Mouse (Mus musculus) limb, embryonic 15.5 days (tissue): ENCODE measurements around the gene 2010111I01Rik. TPM values are rescaled to one million over a fixed set of nuclear protein-coding genes. Genes with fewer than 3 reads are reported as not detected.

ENCODE experiments used
- ATAC-seq: fragments of 200-750 bp; cut with Nextera tagmentation; 2 replicates; pipeline ENCODE4 v1.8.0; 2017; ENCODE audit warnings: low read depth, moderate TSS enrichment; ENCODE audit not compliant: insufficient number of reproducible peaks, low FRiP score, low TSS enrichment
- H3K27ac ChIP-seq: fragments of 300-500 bp; sonication (generic); 2 replicates; pipeline ENCODE4 v1.5.1; 2015; ENCODE audit warnings: moderate library complexity, mild to moderate bottlenecking, inconsistent platforms
- H3K27me3 ChIP-seq: fragments of 300-500 bp; sonication (generic); 2 replicates; pipeline ENCODE4 v1.6.1; 2015; ENCODE audit warnings: inconsistent platforms
- H3K36me3 ChIP-seq: fragments of 300-500 bp; sonication (generic); 2 replicates; pipeline ENCODE4 v1.6.1; 2015; ENCODE audit warnings: inconsistent platforms
- H3K4me1 ChIP-seq: fragments of 300-500 bp; sonication (generic); 2 replicates; pipeline ENCODE4 v1.6.1; 2015; ENCODE audit warnings: inconsistent platforms
- H3K4me2 ChIP-seq: fragments of 300-500 bp; sonication (generic); 2 replicates; pipeline ENCODE4 v1.6.1; 2015; ENCODE audit warnings: mild to moderate bottlenecking, inconsistent platforms
- H3K4me3 ChIP-seq: fragments of 300-500 bp; sonication (generic); 2 replicates; pipeline ENCODE4 v1.5.1; 2015; ENCODE audit warnings: mild to moderate bottlenecking, inconsistent platforms
- H3K9ac ChIP-seq: fragments of 300-500 bp; sonication (generic); 2 replicates; pipeline ENCODE4 v1.6.1; 2015; ENCODE audit warnings: inconsistent platforms
- H3K9me3 ChIP-seq: fragments of 300-500 bp; sonication (generic); 2 replicates; pipeline ENCODE4 v1.6.1; 2016; ENCODE audit warnings: inconsistent platforms
- WGBS: fragments of 180-500 bp; shearing (Covaris S2); methylation state at CpG from one replicate; pipeline ENCODE4 v1.1.7; 2015; 5-methylcytosine and 5-hydroxymethylcytosine counted together
- polyA plus RNA-seq: library from polyadenylated mRNA; unstranded; fragments of >200 nt; fragmentation: Nextera tagmentation; extraction: Ambion mirVana; gene quantifications from 2 replicates; pipeline ENCODE4 v1.2.1, GENCODE M21; 2015

2010111I01Rik gene
- polyA plus RNA-seq, 1 experiment from 2014 or later, result 240 TPM

DNA sequence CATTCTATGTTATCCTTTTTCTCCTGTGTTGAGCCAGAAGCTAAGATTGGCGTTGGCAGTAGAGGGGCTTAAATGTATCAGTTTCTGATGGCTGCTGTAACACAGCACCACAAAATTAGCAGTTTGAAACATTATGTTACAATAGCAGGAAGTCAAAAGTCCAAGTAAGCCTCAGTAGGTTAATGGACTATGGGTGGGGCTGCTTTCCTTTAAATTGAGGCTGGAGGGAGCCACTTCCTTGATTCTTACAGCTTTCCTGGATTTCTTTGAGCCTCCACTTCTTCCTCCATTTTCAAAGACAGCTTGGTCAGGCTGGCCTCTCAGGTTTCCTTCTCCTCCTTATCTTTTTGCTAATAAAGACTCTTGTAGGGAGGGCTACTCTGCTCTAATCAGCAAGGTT is 304.1 kb downstream of the 2010111I01Rik start:
- ATAC-seq, result no peak
- H3K4me1 ChIP-seq, result peaks cover 62% of the 10 kb centered on the region
- H3K4me3 ChIP-seq, result no peak overlapping the region
- WGBS, result 35% methylated on average over 1 of the region's 1 CpGs
- H3K27me3 ChIP-seq, result no peaks in the 10 kb centered on the region
- H3K36me3 ChIP-seq, result peaks cover 13% of the 10 kb centered on the region; the same call in 1 of the 2 replicates
- no peaks in the 10 kb centered on the region for H3K9me3 ChIP-seq
- no peak overlapping the region for H3K9ac ChIP-seq
- H3K4me2 ChIP-seq, result no peak overlapping the region
- peak overlapping the region; percentile 67 for H3K27ac ChIP-seq

DNA sequence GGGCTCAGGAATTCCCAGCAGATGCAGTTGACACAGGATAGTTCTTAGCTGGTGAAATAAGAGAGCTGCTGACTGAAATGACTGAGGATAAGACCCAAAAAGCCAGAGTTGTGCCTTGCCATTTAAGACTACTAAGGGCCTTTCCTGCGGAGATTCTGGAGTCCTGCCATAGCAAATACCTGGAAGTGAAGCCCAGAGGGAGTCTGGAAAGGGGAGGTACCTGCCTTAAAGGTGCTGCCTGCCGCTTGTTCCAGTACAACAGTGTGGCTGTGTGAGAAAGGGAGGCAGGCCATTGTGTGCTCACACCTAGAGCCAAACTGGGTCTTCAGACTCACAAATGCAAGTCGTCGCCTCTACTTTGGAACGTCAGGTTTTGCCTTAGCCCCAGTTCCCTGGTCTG is 305.5 kb downstream of the 2010111I01Rik start:
- peaks cover 65% of the 10 kb centered on the region for H3K4me1 ChIP-seq
- H3K27ac ChIP-seq, result peak overlapping the region; percentile 71
- no peak overlapping the region for H3K4me3 ChIP-seq
- peak overlapping the region; percentile 23 for H3K4me2 ChIP-seq
- ATAC-seq, result no peak
- 29% methylated on average over 5 of the region's 5 CpGs for WGBS
- no peak overlapping the region for H3K9ac ChIP-seq
- no peaks in the 10 kb centered on the region for H3K27me3 ChIP-seq
- no peaks in the 10 kb centered on the region for H3K9me3 ChIP-seq
- peaks cover 10% of the 10 kb centered on the region; the same call in 1 of the 2 replicates for H3K36me3 ChIP-seq

DNA sequence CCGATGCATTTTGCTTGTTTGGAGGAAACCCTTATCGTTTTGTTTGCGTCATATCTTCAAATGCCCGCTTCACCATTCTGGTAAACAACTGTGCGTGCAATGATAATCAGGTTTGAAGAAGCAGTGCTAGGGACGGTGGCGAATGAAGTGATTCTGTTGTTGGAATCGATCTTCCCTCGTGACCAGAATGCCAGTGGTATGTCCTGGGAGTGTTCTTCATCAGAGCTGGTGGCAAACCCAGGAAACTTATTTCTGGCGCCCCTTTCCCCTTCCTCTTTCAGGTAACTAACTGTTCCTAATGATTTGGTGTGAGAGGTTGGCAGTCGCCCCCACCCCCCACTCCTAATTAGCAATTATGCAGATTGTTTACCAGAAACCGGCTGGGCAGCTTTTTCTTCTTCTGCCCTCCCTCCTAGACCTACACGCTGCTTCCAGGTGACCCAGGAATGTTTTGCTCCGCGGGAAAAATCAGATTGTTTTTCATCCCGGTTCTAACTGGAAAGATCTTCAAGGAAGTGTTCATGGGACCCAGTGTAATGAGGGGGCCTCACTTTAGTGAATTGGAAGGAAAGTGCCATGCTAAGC is 307.4 kb downstream of the 2010111I01Rik start:
- ATAC-seq, result no peak
- peak overlapping the region; percentile 49 for H3K4me3 ChIP-seq
- H3K9ac ChIP-seq, result peak overlapping the region; percentile 48
- no peaks in the 10 kb centered on the region for H3K9me3 ChIP-seq
- H3K27me3 ChIP-seq, result no peaks in the 10 kb centered on the region
- H3K4me1 ChIP-seq, result peaks cover 56% of the 10 kb centered on the region
- 16% methylated on average over 16 of the region's 16 CpGs for WGBS
- H3K27ac ChIP-seq, result peak overlapping the region; percentile 90
- peak overlapping the region; percentile 53 for H3K4me2 ChIP-seq
- H3K36me3 ChIP-seq, result peaks cover 2% of the 10 kb centered on the region; the same call in 1 of the 2 replicates

DNA sequence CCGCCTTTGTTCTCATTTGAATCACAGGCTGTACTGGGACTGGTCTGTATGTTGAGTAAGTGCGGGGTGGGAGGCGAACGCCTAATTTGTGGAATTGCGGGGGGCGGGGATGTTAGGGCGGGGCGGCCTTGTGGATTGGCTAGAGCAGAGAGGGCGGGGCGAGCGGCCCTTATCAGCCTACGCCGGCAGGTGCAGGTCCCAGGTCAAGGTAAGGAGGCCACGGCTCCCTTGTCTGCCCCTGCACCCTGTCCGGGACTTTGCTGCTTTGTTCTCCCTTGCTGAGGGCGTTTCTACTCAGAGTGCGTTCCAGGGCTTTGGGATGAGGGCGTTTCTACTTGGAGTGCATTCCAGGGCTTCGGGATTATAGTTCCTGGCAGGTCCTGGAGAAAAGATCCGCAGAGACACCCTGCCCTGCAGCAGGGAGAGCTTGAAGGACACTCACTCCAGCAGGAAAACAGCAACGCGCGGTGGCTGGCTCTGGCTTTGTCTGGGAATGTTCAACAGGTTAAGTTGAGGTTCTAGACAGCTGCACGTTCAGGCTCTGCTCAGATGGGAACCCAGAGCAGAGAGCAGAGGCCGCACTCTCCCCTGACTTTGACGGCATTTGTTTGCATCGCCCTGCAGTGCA is 308.0 kb downstream of the 2010111I01Rik start:
- 4% methylated on average over 27 of the region's 27 CpGs for WGBS
- no peaks in the 10 kb centered on the region for H3K27me3 ChIP-seq
- peaks cover 2% of the 10 kb centered on the region; the same call in 1 of the 2 replicates for H3K36me3 ChIP-seq
- H3K27ac ChIP-seq, result peak overlapping the region; percentile 90
- H3K4me3 ChIP-seq, result peak overlapping the region; percentile 49
- peak; percentile 86 for ATAC-seq
- H3K4me2 ChIP-seq, result peak overlapping the region; percentile 53
- no peaks in the 10 kb centered on the region for H3K9me3 ChIP-seq
- peak overlapping the region; percentile 48 for H3K9ac ChIP-seq
- peaks cover 55% of the 10 kb centered on the region for H3K4me1 ChIP-seq

DNA sequence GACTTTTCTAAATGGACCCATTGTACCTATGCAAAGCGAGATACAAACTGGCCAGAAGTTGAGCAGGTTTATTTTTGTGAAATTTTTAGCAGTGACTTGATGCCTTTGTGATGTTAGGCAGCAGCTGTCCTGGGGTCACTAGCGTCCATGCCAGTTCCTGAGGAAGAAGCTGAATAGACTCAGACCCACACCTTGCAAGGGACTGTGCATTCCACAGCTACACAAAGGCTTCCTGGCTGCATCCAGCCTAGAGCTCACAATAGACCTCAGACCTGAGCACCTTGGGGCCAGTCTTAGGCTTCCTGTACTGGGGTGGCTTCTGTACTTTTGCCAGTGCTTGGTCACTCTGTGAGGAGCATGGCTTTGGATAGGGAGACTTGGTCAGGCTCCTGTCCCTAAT is 309.2 kb downstream of the 2010111I01Rik start:
- peak overlapping the region; percentile 49 for H3K4me3 ChIP-seq
- H3K36me3 ChIP-seq, result peaks cover 2% of the 10 kb centered on the region; the same call in 1 of the 2 replicates
- no peaks in the 10 kb centered on the region for H3K27me3 ChIP-seq
- peak overlapping the region; percentile 45 for H3K4me2 ChIP-seq
- 35% methylated on average over 2 of the region's 2 CpGs for WGBS
- no peaks in the 10 kb centered on the region for H3K9me3 ChIP-seq
- H3K4me1 ChIP-seq, result peaks cover 59% of the 10 kb centered on the region
- peak overlapping the region; percentile 35 for H3K9ac ChIP-seq
- H3K27ac ChIP-seq, result peak overlapping the region; percentile 82
- no peak for ATAC-seq

DNA sequence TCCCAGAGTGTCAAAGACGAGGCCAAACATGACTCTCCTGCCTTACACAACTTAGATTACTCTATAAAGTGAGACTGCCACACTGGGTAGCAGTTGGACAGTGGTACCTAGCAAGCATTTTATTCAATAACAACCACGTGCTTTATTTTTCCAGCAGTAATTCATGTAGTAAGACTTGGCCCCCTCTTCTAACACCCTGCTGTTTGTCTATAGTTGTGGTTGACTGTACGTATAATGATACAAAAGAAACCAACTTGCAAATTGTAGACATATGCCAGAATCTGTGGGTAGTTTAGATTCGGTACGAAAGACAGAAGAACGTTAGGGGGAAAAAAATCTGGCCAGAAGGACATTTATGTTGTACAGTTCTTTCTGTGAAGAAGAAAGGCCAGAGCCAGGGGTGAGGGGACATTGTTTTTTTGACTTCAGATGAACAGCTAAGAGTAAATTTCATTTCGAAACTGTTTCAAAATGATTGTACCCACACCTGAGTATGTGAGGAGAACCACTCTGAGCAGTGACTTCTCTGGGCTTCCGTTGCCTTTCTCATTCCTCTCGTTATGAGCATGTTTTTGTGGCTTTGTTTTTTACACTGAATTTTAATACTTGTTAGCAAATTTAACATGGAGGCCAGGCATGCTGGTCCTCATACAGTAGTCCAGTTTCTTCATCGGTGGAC is 309.9 kb downstream of the 2010111I01Rik start:
- H3K9ac ChIP-seq, result 0 out of 2 replicates have a peak overlapping the region, but pooled peaks have one; percentile 37
- peaks cover 61% of the 10 kb centered on the region for H3K4me1 ChIP-seq
- H3K27me3 ChIP-seq, result no peaks in the 10 kb centered on the region
- ATAC-seq, result no peak
- 34% methylated on average over 10 of the region's 10 CpGs for WGBS
- peak overlapping the region; percentile 45 for H3K4me2 ChIP-seq
- peaks cover 1% of the 10 kb centered on the region; the same call in 1 of the 2 replicates for H3K36me3 ChIP-seq
- H3K9me3 ChIP-seq, result no peaks in the 10 kb centered on the region
- H3K4me3 ChIP-seq, result peak overlapping the region; percentile 49
- peak overlapping the region; percentile 82 for H3K27ac ChIP-seq

DNA sequence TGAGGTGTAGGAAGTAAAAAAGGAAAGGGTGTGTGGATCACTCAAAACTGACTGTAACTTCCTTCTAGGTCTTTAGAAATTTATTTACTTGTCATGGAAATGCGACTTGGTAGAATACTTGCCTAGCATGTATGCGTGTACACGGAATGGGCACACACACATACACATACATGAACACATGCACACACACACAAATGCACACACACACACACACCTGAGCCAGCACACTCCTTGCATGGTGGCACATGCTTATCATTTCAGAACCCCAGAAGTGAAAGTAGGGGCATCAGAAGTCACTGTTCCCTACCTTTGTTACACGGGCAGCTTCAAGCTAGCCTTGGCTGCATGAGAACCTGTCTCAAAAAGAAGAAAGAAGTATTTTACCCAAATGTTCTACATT is 311.7 kb downstream of the 2010111I01Rik start:
- H3K4me2 ChIP-seq, result peak overlapping the region; percentile 31
- H3K27me3 ChIP-seq, result no peaks in the 10 kb centered on the region
- H3K4me1 ChIP-seq, result peaks cover 65% of the 10 kb centered on the region
- H3K4me3 ChIP-seq, result peak overlapping the region; percentile 49
- H3K9me3 ChIP-seq, result no peaks in the 10 kb centered on the region
- no peak overlapping the region for H3K9ac ChIP-seq
- H3K36me3 ChIP-seq, result no peaks in the 10 kb centered on the region
- peak overlapping the region; percentile 84 for H3K27ac ChIP-seq
- no peak for ATAC-seq
- WGBS, result 73% methylated on average over 4 of the region's 4 CpGs

DNA sequence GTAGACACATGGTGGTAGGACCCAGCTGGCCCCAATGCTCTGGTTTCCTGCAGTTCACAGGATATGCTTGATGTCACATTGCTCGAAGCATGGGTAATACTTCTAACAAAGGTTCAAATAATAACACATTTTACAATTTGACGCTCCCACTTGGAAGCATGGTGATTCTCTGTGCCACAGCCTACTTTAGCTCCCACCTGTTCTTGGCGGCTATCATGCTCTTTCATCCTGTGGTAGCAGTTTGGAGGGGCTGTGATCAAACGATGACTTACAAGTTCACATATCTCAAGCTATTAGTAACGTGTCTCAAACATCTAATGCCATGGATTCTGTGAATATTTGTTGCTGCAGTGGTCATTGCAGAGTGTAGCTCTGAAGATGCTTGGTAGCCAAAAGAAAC is 312.6 kb downstream of the 2010111I01Rik start:
- peaks cover 69% of the 10 kb centered on the region for H3K4me1 ChIP-seq
- H3K9me3 ChIP-seq, result no peaks in the 10 kb centered on the region
- peak overlapping the region; percentile 84 for H3K27ac ChIP-seq
- H3K27me3 ChIP-seq, result no peaks in the 10 kb centered on the region
- peak overlapping the region; percentile 49 for H3K4me3 ChIP-seq
- peak overlapping the region; percentile 44 for H3K4me2 ChIP-seq
- no peak for ATAC-seq
- 29% methylated on average over 5 of the region's 5 CpGs for WGBS
- H3K36me3 ChIP-seq, result peaks cover 9% of the 10 kb centered on the region; the same call in 1 of the 2 replicates
- no peak overlapping the region for H3K9ac ChIP-seq

DNA sequence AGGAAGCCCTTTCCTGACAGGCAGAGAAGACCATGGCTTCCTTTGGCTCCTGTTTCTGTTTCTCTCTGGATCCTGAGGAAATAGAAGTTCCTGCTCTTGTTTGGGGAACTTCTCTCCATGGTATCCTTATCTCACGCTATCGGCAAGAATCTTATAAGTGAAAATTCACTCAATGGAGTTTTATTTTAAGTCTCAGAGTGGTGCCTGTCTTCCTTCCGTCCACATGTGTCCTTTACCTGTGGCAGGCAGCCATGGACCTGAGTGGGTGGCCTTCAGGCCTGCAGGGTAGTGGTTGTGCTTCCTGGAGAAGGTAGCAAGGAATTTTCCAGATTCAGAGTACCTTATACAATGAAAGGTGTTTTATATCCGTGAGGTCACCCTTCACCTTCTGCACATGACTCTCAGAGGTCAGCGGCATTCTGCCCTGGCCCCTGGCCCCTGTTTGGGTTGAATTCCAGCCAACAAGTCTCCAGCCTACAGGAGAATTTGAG is 313.5 kb downstream of the 2010111I01Rik start:
- peak overlapping the region; percentile 84 for H3K27ac ChIP-seq
- no peak for ATAC-seq
- H3K27me3 ChIP-seq, result no peaks in the 10 kb centered on the region
- peak overlapping the region; percentile 49 for H3K4me3 ChIP-seq
- H3K4me2 ChIP-seq, result peak overlapping the region; percentile 44
- 19% methylated on average over 5 of the region's 5 CpGs for WGBS
- peaks cover 16% of the 10 kb centered on the region for H3K36me3 ChIP-seq
- no peaks in the 10 kb centered on the region for H3K9me3 ChIP-seq
- H3K9ac ChIP-seq, result peak overlapping the region; percentile 14; the same call in 1 of the 2 replicates
- H3K4me1 ChIP-seq, result peaks cover 66% of the 10 kb centered on the region

DNA sequence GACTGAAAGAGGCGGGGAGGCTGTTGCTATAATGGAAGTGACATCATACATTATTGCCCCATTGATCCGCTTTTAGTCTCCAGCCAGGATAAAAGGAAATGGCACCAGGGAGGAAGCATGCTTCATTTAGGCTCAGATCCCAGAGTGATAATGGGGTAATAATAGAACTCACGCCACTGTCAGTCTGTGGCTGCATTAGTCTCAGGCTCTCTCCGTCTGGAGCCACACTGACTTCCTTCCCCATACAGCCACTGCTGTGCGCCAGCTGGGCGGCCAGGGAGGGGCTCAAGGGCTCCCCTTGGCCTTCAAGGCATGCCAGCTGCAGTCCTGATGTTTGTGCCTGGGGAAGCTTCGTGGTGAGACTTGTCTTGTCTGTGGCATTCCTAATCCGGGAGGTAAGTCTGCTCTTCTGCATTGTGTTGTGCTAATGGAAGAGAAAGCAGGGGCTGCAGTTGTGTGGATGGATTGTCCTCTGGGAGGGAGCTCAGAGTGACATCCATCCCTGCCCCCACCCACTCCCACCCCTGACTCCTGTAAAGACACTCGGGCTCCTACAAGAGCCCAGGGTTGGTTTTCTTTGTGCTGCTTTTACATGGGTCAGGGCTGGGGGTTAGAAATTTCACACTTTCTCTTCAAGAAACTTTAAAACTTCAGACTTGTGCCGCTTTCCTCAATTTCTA is 314.2 kb downstream of the 2010111I01Rik start:
- peak overlapping the region; percentile 49 for H3K4me3 ChIP-seq

DNA sequence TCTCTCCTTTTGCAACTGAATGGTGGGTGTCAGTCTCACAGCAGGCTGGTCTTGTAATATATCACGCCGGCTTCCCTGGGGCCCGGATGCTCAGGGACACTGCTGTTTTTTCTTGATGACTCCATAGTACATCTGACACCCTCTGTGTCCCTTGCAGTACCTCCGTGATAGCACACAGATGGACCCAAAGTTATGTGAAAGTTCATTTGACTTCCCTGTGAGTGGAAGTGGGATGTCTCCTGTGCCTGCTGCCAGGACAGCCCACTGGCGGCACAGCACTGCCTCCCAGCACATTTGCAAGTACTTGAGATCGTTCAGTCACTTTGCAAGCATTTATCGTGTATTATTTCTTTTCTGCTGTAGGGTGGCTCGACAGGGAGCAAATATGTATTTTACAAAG is 315.1 kb downstream of the 2010111I01Rik start:
- Histone ChIP-seq H3K4me1 (peaks cover 66% of the 10 kb centered on the region), H3K36me3 (peaks cover 27% of the 10 kb centered on the region), H3K4me3 (peak overlapping the region; percentile 49), H3K27ac (peak overlapping the region; percentile 84), H3K9ac (0 out of 2 replicates have a peak overlapping the region, but pooled peaks have one; percentile 8), H3K27me3 (no peaks in the 10 kb centered on the region), H3K4me2 (peak overlapping the region; percentile 44), H3K9me3 (no peaks in the 10 kb centered on the region)
- ATAC-seq, result no peak
- 26% methylated on average over 8 of the region's 8 CpGs for WGBS

More for the DNA sequence above, 314.2 kb downstream of the 2010111I01Rik start:
- Histone ChIP-seq H3K27ac (peak overlapping the region; percentile 84), H3K36me3 (peaks cover 23% of the 10 kb centered on the region), H3K27me3 (no peaks in the 10 kb centered on the region), H3K4me2 (peak overlapping the region; percentile 44), H3K9ac (peak overlapping the region; percentile 14; the same call in 1 of the 2 replicates), H3K9me3 (no peaks in the 10 kb centered on the region), H3K4me1 (peaks cover 71% of the 10 kb centered on the region)
- peak; percentile 54; the same call in 1 of the 2 replicates for ATAC-seq
- 9% methylated on average over 10 of the region's 10 CpGs for WGBS
